Mouse (Mus musculus): ENCODE measurements around the gene Gtf2h4. TPM values are rescaled to one million over a fixed set of nuclear protein-coding genes. Genes with fewer than 3 reads are reported as not detected.

The Gtf2h4 gene
- polyA plus RNA-seq, 1 experiment: 21.7 TPM

DNA sequence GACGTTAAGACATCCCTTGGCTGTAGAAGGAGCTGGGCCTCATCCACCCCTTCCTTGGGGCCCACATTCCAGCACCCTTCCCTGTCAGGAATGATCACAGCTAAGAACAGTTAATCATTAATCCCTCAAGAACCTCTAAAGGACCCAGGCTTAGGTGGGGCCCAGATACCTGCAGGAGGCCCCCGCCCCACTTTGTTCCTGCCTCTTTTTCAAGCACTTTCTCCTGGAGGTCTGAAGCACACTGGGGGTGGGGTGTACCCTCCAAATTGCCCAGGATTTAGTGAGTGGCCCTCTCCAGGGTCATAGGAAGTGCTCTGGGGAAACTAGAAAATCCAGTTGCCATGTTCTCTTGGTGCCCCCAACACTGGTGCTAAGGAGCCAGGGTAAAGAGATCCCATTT, 24.1 kb downstream of the Gtf2h4 start:
- Histone ChIP-seq H3K4me3 (ENCODE audit: extremely low read depth, insufficient read depth, insufficient read length) (no peak overlapping the region), H3K4me1 (ENCODE audit: control insufficient read depth, insufficient read depth, insufficient read length) (no peaks in the 10 kb centered on the region), H3K27ac (ENCODE audit: insufficient read depth, low read length) (no peak overlapping the region), H3K27me3 (ENCODE audit: control insufficient read depth, insufficient read depth, low read length) (no peaks in the 10 kb centered on the region), H3K36me3 (ENCODE audit: control insufficient read depth, insufficient read depth, low read length) (no peaks in the 10 kb centered on the region)
- WGBS: 78% methylated on average over 2 of the region's 2 CpGs
- no peak for DNase-seq (ENCODE audit: low read depth in 1 of 2, low spot score in 2 of 2)
- no peak for TF ChIP-seq CTCF (IDR thresholded peaks at IDR 0.05; ENCODE audit: extremely low read depth, insufficient read depth, insufficient read length, insufficient replicate concordance)
- no peak for TF ChIP-seq POLR2A (IDR thresholded peaks at IDR 0.05; ENCODE audit: low read depth, low read length)

GRCm38 (mm10) chr17:35643609-35644236, 29.8 kb downstream of the Gtf2h4 start, which contains the start of gene Mucl3:
Gene Mucl3 (minus strand): TSS chr17:35643695.
- Histone ChIP-seq H3K27ac (ENCODE audit: insufficient read depth, low read length) (no peak within 1 kb of the TSS), H3K4me3 (ENCODE audit: extremely low read depth, insufficient read depth, insufficient read length) (no peak within 1 kb of the TSS), H3K4me1 (ENCODE audit: control insufficient read depth, insufficient read depth, insufficient read length) (no peaks in the 10 kb centered on the region), H3K36me3 (ENCODE audit: control insufficient read depth, insufficient read depth, low read length) (no peaks in the 10 kb centered on the region), H3K27me3 (ENCODE audit: control insufficient read depth, insufficient read depth, low read length) (0 out of 2 replicates have a peak, but pooled peaks cover 1% of the 10 kb centered on the region)
- TF ChIP-seq POLR2A (IDR thresholded peaks at IDR 0.05; ENCODE audit: low read depth, low read length) (no peak), CTCF (IDR thresholded peaks at IDR 0.05; ENCODE audit: extremely low read depth, insufficient read depth, insufficient read length, insufficient replicate concordance) (no peak)
- 74% methylated on average over 13 of the region's 13 CpGs for WGBS
- no peak for DNase-seq (ENCODE audit: low read depth in 1 of 2, low spot score in 2 of 2)

DNA sequence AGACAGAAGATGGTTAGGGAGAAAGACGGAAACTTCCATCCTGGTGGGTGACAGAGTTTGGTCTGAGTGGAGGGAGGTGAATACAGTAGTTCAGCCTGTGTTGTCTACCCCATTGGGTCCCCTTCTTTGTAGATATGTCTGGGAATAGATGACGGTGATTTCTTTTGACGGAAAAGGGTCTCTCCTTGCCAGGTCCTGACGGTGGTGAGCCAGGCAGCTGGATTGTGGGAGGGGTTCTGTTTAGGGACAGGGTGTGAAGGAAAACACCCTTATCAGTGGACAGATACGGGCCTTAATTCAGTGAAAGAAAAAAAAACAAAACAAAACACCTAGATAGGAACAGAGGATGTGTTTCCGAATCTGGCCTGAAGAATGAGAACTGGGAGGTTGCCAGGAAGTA, 34.2 kb downstream of the Gtf2h4 start:
- no peak overlapping the region for H3K27ac ChIP-seq (ENCODE audit: insufficient read depth, low read length)
- 75% methylated on average over 6 of the region's 6 CpGs for WGBS
- no peak overlapping the region for H3K4me3 ChIP-seq (ENCODE audit: extremely low read depth, insufficient read depth, insufficient read length)
- no peaks in the 10 kb centered on the region for H3K4me1 ChIP-seq (ENCODE audit: control insufficient read depth, insufficient read depth, insufficient read length)
- 0 out of 2 replicates have a peak, but pooled peaks cover 1% of the 10 kb centered on the region for H3K27me3 ChIP-seq (ENCODE audit: control insufficient read depth, insufficient read depth, low read length)
- H3K36me3 ChIP-seq (ENCODE audit: control insufficient read depth, insufficient read depth, low read length): no peaks in the 10 kb centered on the region
- no peak for TF ChIP-seq POLR2A (IDR thresholded peaks at IDR 0.05; ENCODE audit: low read depth, low read length)
- TF ChIP-seq CTCF (IDR thresholded peaks at IDR 0.05; ENCODE audit: extremely low read depth, insufficient read depth, insufficient read length, insufficient replicate concordance): no peak
- no peak for DNase-seq (ENCODE audit: low read depth in 1 of 2, low spot score in 2 of 2)

- DNase-seq (ENCODE audit: low read depth in 1 of 2, low spot score in 2 of 2): peak in 1 of 2 experiments; percentile 19
- Histone ChIP-seq H3K4me1 (ENCODE audit: control insufficient read depth, insufficient read depth, insufficient read length) (no peaks in the 10 kb centered on the region), H3K27ac (ENCODE audit: insufficient read depth, low read length) (no peak overlapping the region), H3K4me3 (ENCODE audit: extremely low read depth, insufficient read depth, insufficient read length) (no peak overlapping the region), H3K27me3 (ENCODE audit: control insufficient read depth, insufficient read depth, low read length) (0 out of 2 replicates have a peak, but pooled peaks cover 1% of the 10 kb centered on the region), H3K36me3 (ENCODE audit: control insufficient read depth, insufficient read depth, low read length) (no peaks in the 10 kb centered on the region)
- TF ChIP-seq CTCF (IDR thresholded peaks at IDR 0.05; ENCODE audit: extremely low read depth, insufficient read depth, insufficient read length, insufficient replicate concordance) (no peak), POLR2A (IDR thresholded peaks at IDR 0.05; ENCODE audit: low read depth, low read length) (no peak)
- WGBS: 22% methylated on average over 14 of the region's 14 CpGs
Measured at GRCm38 (mm10) chr17:35638475-35639190, 34.9 kb downstream of the Gtf2h4 start.

GRCm38 (mm10) chr17:35636363-35636762, 37.2 kb downstream of the Gtf2h4 start:
- no peak overlapping the region for H3K27ac ChIP-seq (ENCODE audit: insufficient read depth, low read length)
- WGBS: 35% methylated on average over 5 of the region's 5 CpGs
- 0 out of 2 replicates have a peak, but pooled peaks cover 1% of the 10 kb centered on the region for H3K27me3 ChIP-seq (ENCODE audit: control insufficient read depth, insufficient read depth, low read length)
- H3K4me3 ChIP-seq (ENCODE audit: extremely low read depth, insufficient read depth, insufficient read length): no peak overlapping the region
- DNase-seq (ENCODE audit: low read depth in 1 of 2, low spot score in 2 of 2): no peak
- TF ChIP-seq CTCF (IDR thresholded peaks at IDR 0.05; ENCODE audit: extremely low read depth, insufficient read depth, insufficient read length, insufficient replicate concordance): no peak
- TF ChIP-seq POLR2A (IDR thresholded peaks at IDR 0.05; ENCODE audit: low read depth, low read length): no peak
- no peaks in the 10 kb centered on the region for H3K4me1 ChIP-seq (ENCODE audit: control insufficient read depth, insufficient read depth, insufficient read length)
- H3K36me3 ChIP-seq (ENCODE audit: control insufficient read depth, insufficient read depth, low read length): no peaks in the 10 kb centered on the region

GRCm38 (mm10) chr17:35635699-35636111, 37.8 kb downstream of the Gtf2h4 start:
- Histone ChIP-seq H3K4me1 (ENCODE audit: control insufficient read depth, insufficient read depth, insufficient read length) (no peaks in the 10 kb centered on the region), H3K27ac (ENCODE audit: insufficient read depth, low read length) (no peak overlapping the region), H3K4me3 (ENCODE audit: extremely low read depth, insufficient read depth, insufficient read length) (peak overlapping the region; percentile 46), H3K36me3 (ENCODE audit: control insufficient read depth, insufficient read depth, low read length) (no peaks in the 10 kb centered on the region), H3K27me3 (ENCODE audit: control insufficient read depth, insufficient read depth, low read length) (0 out of 2 replicates have a peak, but pooled peaks cover under 1% of the 10 kb centered on the region)
- DNase-seq (ENCODE audit: low read depth in 1 of 2, low spot score in 2 of 2): peak; percentile 18 to 45
- WGBS: 2% methylated on average over 15 of the region's 15 CpGs
- TF ChIP-seq POLR2A (IDR thresholded peaks at IDR 0.05; ENCODE audit: low read depth, low read length): no peak
- TF ChIP-seq CTCF (IDR thresholded peaks at IDR 0.05; ENCODE audit: extremely low read depth, insufficient read depth, insufficient read length, insufficient replicate concordance): peak; percentile 65; the same call in 1 of the 2 replicates
